Mouse (Mus musculus) heart, postnatal 10 days (tissue): ENCODE data around the gene Tcea3. TPM values are rescaled to one million over a fixed set of nuclear protein-coding genes. Genes with fewer than 3 reads are reported as not detected.

Source experiments
- DNase-seq, 2 experiments: peaks; one replicate each; pipeline ENCODE4 v3.0.0; 2021
- intact Hi-C: fragments of 180-260 bp; cut with DNase I; formaldehyde crosslinking; loops from one replicate; pipeline ENCODE4 v1.15.1; 2025
- total RNA-seq, 2 experiments: library from RNA; stranded (reverse); gene quantifications; 2 replicates each; pipeline ENCODE4 v1.2.3; 2021

The Tcea3 gene
- total RNA-seq, 2 experiments from 2014 or later, result 77.2 to 85.4 TPM

DNA sequence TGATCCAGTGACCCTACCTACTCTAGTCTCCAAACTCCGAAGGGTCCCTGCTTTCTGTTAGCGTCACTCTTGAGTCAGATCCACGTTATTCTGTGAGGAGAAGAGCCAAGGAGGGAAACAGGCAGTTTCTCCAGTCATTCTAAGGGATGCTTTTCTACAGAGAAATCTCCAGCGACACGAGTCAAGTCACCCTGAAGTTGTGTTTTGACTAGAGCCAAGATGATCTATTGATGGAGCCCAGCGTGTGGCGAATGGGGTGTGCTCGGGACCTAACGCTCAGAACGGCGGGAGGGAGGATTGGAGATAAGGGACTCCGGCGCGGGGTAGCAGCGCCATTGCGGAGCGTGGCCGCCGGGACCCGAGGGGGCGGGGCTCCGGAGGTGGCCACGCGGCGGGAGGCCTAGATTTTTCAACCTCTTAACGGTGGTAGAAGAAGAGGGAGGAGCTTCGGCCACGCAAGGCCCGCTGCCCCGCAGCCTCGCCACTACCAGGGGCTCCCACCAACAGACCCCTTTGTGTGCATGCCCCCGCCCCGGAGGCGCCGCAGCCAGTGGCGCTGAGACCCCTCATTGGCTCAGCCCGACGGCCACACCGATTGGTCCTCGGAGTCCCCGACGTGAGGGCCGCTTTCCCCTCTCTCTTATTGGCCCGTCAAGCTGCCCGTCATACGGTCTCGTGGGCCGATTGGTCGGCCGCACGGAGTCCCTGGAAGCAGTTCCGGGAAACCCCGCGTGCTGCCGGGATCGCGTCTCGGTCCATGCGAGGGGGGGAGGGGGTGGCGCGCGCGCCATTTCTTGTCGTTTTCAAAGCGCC is 62.9 kb downstream of the Tcea3 start, which contains the start of gene Hnrnpr:
Gene Hnrnpr (plus strand): TSS at position 714 of the 813 bp plus-strand sequence.
- peak; percentile 100 for DNase-seq
- intact Hi-C loops, result loop anchor here (2.0 to 10.0 kb wide), 2 partner anchors 26 to 246 kb away; partner anchors contain the start of gene Zfp46

DNA sequence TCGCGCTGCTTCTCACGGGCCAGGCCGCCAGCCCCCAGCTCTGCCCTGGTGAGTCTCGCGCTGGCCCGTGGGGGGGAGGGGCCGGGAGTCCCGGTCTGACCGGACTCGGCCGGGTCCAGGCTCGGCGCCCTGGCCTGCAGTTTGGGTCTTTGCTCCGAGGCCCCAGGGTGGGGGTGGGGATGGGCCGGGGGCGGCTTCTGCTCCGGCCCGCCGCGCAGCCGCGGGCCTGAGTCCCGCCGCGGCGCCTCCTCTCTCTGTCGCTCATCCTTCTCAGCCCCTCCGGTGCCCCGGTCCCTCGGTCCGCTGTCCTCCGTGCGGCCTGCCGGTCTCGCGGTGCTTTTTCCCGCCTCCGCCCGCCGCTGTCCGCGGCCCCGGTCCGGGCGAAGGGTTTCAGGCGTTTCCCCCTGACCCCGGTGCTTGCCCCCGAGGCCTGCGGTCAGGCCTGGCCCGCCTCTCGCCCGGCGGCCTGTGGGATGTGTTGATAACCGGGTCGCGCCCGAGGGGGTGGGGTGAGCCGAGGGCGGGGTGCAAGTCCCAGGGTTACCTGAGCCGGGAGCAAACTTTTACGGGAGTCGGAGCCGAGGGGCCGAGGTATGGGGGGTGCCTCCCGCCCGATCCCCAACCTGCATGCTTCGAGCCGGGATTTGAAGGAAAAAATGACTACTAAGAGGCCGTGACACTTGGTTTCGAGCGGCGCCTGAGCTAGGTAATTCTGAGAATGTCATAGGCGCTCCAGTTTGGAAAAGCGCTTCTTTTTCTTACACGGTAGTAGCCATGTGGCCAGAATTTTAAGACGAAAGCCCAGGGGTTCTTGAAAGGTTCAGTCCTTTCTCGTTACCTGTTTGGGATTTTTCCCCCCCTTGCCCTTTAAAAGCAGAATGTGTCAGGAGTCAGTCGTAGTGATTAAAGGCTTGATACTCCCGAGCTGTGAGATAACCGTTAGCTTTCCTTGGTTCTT is 63.8 kb downstream of the Tcea3 start:
- DNase-seq, result peak; percentile 66
- intact Hi-C loops, result loop anchor here (2.0 to 10.0 kb wide), 2 partner anchors 27 to 247 kb away; partner anchors contain the start of gene Zfp46

DNA sequence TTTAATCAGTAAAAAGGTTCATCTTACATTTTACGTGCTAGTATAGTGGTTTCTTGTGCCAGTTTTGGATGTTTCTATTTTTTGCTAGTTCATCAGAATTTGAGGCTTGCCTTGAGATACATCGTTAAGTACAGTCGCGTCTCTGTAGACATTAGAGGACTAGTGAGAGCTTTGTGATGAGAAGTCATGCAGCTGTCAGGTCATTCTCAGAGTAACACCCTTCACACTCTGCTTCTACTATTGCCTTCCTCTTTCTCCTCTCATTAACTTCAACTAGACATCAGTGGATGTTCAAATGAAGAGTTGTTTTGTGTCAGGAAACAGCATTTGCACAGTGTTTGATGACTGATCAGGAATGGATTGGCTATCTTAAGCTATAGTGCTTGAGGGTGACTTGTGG is 65.1 kb downstream of the Tcea3 start:
- DNase-seq, result no peak
- intact Hi-C loops, result loop anchor here (10.0 kb wide), 1 partner anchor 248 kb away; no protein-coding TSS in a partner anchor

DNA sequence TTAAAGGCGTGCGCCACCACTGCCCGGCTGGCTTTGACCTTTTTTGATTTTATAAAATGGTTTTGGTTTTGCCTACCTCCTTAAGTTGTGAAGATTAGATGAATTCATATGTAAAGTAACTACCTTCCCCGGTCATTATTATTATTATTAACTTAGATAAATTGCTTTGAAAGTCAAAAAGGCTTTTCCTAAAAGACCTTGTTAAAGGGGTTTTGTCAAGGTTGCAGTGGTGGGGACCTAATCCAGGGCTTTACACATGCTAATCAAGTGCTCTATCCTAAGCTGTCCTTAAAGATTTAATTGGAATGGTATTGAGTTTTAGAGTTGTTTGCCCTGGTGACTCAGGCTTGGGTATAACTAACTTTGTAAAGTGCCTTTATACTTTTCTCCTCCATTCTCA is 70.1 kb downstream of the Tcea3 start:
- intact Hi-C loops, result loop anchor here (10.0 kb wide), 1 partner anchor 253 kb away; no protein-coding TSS in a partner anchor
- no peak for DNase-seq

DNA sequence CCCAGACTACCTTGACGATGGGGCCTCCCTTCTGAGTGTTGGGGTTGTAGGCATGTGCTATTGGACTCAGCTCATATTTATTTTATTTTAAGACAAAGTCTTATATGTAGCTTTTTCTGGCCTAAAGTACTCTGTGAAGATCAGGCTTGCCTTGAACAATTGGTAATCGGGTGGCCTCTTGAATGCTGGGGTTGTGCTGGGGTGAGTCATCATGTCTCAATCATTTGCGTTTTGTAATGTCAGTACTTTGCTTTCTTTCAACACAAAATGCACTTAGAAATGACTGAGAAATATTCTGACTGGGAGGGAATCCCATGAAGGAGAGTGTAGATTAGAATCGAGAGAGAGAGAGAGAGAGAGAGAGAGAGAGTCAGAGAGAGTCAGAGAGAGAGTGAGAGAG is 72.5 kb downstream of the Tcea3 start:
- DNase-seq, result no peak
- intact Hi-C loops, result loop anchor here (5.0 kb wide), 1 partner anchor 118 kb away; no protein-coding TSS in a partner anchor

DNA sequence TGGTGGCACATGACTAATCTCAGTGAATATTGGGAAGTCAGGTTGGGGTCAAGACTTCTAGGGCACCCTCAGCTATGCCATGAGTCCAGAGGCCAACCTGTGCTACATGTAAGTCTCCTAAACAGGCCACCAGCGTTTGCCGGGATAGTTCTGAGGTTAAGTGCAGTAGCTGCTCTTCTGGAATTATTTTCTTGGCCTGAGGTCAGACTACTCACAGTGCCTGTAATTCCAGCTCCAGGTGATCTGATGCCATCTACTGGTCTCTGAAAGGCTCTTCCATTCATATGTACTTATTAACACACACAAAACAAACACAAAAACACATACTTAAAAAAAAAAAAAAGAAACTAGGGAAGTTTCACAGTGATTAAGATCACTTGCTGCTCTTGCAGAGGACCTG is 76.7 kb downstream of the Tcea3 start:
- peak; percentile 47 to 58 for DNase-seq
- intact Hi-C loops, result loop anchor here (1.0 to 5.0 kb wide), 2 partner anchors 64 to 122 kb away; no protein-coding TSS in a partner anchor

Other genes with a start within 250 kb of the Tcea3 start
- 10 to 100 TPM; 34.8 to 36.0 TPM for gene Eloa, start 226.0 kb upstream of the Tcea3 start, total RNA-seq
- 100 to 1,000 TPM; 318 to 346 TPM for gene Rpl11, start 194.3 kb upstream of the Tcea3 start, total RNA-seq
- 100 to 1,000 TPM; 104 TPM for gene Id3, start 104.2 kb upstream of the Tcea3 start, total RNA-seq
- gene E2f2, start 75.3 kb upstream of the Tcea3 start, total RNA-seq, result 1 to 10 TPM; 4.3 to 6.8 TPM
- 10 to 100 TPM in 1 of 2 experiments, 1 to 10 TPM in 1; 5.7 to 10.8 TPM for gene Asap3, start 41.4 kb upstream of the Tcea3 start, total RNA-seq
- gene Zfp46, start 37.0 kb downstream of the Tcea3 start, total RNA-seq, result 10 to 100 TPM; 60.5 to 70.1 TPM
- gene Hnrnpr, start 63.2 kb downstream of the Tcea3 start, total RNA-seq, result 10 to 100 TPM; 70.8 to 74.4 TPM
- not detected for gene Htr1d, start 175.8 kb downstream of the Tcea3 start, total RNA-seq
- under 1 TPM; 0.55 to 0.62 TPM for gene 6030445D17Rik, start 214.5 kb downstream of the Tcea3 start, total RNA-seq
- gene Luzp1, start 222.0 kb downstream of the Tcea3 start, total RNA-seq, result 10 to 100 TPM; 58.3 to 69.0 TPM